Mouse (Mus musculus) thymus, postnatal 36 days (tissue): Measurements from ENCODE around the gene Sh3bgrl2.

ENCODE experiments used
- DNase-seq, 2 experiments: peaks; one replicate each; pipeline ENCODE4 v3.0.0; 2022; ENCODE audit warnings: mixed read lengths in 2 of 2

The Sh3bgrl2 gene

GRCm38 (mm10) chr9:83593811-83594210 is 45.7 kb downstream of the Sh3bgrl2 start:
- DNase-seq: no peak

DNA sequence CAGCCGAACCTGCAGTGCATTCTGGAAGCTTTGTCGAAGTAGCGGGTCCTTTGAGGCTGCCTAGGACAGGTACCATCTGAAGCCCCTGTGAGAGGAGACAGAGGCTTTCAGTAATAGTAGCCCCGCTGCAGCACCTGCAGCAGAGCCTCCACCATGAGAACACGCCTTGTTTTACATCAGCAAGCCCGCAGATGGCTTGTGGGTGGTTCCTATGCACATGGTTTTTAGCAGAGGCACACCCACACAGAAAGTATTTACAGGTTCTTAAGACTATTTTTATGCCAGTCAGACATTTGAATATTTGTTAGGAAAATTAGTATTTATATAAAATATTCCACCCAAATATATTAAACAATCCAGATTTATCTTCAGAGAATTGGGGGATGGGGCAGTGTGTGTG is 48.0 kb downstream of the Sh3bgrl2 start:
- DNase-seq: no peak

- DNase-seq: no peak
These were observed 48.7 kb downstream of the Sh3bgrl2 start for GRCm38 (mm10) chr9:83596646-83597481.

DNA sequence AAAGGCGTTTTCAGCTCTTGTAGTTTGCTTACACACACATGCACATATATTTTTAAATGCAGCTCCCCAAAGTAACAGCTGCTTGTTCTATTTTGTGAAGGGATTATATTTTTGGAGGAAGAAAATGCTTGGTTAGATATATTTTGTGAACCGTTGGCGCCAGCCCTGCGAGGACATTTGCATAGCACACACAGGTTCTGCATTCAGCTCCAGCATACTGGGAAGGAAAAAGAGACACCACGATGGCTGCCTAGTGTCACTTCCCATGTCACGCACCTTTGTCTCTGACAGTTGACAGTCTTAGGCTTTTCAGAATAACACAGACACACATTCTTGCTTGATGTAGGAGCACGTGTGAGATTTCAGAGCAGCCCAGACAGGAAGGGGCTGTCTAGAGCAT is 49.9 kb downstream of the Sh3bgrl2 start:
- DNase-seq: no peak

- no peak for DNase-seq
These were observed 51.4 kb downstream of the Sh3bgrl2 start for GRCm38 (mm10) chr9:83599505-83599904.

GRCm38 (mm10) chr9:83600286-83601048 is 52.3 kb downstream of the Sh3bgrl2 start:
- DNase-seq: no peak

DNA sequence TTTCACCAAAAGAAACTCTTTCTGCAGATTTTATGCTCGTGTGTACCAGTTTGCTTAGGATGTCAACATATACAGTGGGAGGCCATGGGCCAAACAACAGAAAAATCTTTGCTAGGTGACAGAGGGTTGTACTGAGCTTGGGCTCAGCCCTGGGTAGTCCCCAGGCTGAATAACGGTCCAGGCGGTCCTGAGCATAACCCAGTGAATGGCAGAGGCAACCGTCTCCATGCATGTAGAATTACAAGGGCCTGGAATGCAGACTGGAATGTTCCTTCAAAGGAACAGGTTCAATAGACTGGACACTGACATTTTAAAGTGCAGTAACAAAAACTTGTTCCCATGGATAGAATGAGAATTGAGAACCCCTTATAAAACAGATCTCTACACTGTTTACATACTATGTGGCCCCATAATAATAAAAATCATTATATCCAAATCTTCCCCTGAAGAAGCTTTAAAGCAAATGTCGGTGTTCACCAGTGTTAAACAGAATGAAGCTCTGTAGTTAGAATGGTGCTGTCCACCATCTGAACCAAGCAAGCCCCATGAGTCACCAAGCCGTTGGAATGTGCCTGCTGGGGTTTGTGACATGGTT is 54.1 kb downstream of the Sh3bgrl2 start:
- no peak for DNase-seq

GRCm38 (mm10) chr9:83603159-83603558 is 55.0 kb downstream of the Sh3bgrl2 start:
- DNase-seq: no peak

GRCm38 (mm10) chr9:83605886-83606640 is 57.9 kb downstream of the Sh3bgrl2 start:
- DNase-seq: no peak

- no peak for DNase-seq
These were observed 60.0 kb downstream of the Sh3bgrl2 start for GRCm38 (mm10) chr9:83608135-83608534.

DNA sequence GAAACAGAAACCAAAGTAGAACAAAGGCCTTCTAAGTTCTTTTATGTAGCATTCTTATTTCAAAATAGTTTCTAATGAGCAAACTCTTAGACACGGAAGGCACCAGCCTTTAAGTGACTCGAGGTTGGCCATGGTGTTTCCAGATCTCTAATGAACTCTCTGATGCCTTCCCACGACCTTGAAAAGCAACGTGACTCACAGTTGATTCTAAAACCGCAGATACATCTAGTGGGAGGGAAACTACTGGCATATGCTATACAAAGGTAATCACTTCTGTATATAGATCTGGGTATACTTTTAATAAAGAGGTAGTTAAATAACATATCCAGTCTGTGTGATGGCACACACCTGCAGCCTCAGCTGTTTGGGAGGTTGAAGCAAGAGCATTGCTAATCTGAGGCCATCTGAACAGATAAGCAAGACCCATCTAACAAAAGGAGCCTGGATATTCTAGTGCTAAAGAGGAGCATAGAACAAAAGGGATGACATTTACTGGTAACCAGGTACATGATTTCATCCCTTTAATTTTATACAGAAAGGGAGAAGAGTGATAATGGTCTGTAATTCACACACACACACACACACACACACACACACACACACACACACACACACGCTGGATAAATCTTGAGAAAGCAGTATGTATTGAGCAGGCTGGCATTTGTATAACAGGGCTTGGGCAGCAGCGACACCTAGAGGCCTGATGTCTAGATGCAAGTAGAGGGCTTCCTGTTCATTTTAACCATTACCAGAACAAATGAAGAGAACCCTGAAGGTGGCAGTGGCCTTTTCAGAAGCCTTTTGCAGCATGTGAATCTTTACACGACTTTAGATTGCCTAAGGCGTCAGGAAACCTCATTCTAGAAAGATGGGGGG is 61.5 kb downstream of the Sh3bgrl2 start:
- DNase-seq: peak; percentile 55 to 58

GRCm38 (mm10) chr9:83615912-83616585 is 67.9 kb downstream of the Sh3bgrl2 start:
- DNase-seq: no peak

- DNase-seq: no peak
These were observed 68.5 kb downstream of the Sh3bgrl2 start for GRCm38 (mm10) chr9:83616586-83617081.

GRCm38 (mm10) chr9:83623455-83623854 is 75.3 kb downstream of the Sh3bgrl2 start:
- no peak for DNase-seq

GRCm38 (mm10) chr9:83624193-83624592 is 76.1 kb downstream of the Sh3bgrl2 start:
- DNase-seq: no peak

GRCm38 (mm10) chr9:83625085-83625484 is 77.0 kb downstream of the Sh3bgrl2 start:
- DNase-seq: no peak

- DNase-seq: no peak
These were observed 80.8 kb downstream of the Sh3bgrl2 start for GRCm38 (mm10) chr9:83628669-83629612.

DNA sequence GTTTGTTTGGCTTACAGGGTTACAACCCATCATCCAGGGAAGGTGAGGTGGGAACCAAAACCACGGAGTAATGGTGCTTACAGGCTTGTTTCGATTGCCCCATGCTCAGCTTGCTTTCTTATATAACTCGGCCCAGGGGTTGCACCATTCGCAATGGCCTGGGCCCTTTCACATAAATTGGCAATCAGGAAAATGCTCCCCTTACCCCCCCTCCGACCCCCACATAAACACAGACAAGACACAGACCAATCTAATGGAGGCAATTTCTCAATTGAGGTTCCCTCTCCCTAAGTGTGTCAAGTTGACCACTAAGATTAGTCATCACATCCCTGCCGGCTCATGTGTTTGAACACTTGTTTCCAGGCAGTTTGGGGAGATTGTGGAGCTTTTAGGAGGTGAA is 82.2 kb downstream of the Sh3bgrl2 start:
- DNase-seq: no peak

GRCm38 (mm10) chr9:83631920-83632319 is 83.8 kb downstream of the Sh3bgrl2 start:
- DNase-seq: no peak

DNA sequence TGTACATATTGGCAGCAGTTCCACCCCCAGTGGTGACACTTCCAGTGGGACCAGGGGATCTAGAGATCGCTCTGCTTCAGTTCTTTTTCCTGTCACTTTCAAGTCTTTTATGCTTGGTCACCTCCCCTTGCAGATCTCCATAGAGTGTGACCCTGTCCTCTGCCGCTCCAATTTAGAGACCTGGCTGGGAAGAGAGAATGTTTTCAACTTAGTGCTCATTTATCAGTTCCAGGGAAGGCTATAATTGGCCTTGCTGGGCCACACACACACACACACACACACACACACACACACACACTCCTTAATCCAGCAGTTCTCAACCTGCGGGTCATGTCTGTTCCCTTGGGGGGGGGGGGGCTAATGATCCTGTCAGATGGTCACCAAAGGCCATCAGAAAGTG is 86.6 kb downstream of the Sh3bgrl2 start:
- no peak for DNase-seq
